Mouse (Mus musculus) ES-E14 (cell line): ENCODE data around the gene Gpr31b. TPM values are rescaled to one million over a fixed set of nuclear protein-coding genes. Genes with fewer than 3 reads are reported as not detected.
"Not testable (repeated sequence)": the region's sequence is repeated elsewhere in the genome, so short reads cannot be mapped to it uniquely, and the experiment has no call there.

Experiments
- DNase-seq: peaks from one replicate; pipeline ENCODE4 v3.0.0-alpha.2; 2013; ENCODE audit warnings: low read depth, low spot score
- H3K27ac ChIP-seq: 2 replicates; pipeline ENCODE4 v1.5.1; 2012; ENCODE audit warnings: low read depth, mild to moderate bottlenecking, low read length, moderate library complexity, mixed read lengths; ENCODE audit not compliant: poor library complexity, insufficient read depth, severe bottlenecking
- H3K36me3 ChIP-seq: 2 replicates; pipeline ENCODE4 v1.6.1; 2012; ENCODE audit warnings: mild to moderate bottlenecking, low read length, moderate library complexity, mixed read lengths; ENCODE audit not compliant: control insufficient read depth, poor library complexity, insufficient read depth, severe bottlenecking
- H3K4me1 ChIP-seq, 2 experiments: fragments of 150-350 bp in 1 of 2; sonication (generic) in 1 of 2; 2 replicates each; pipeline ENCODE4 v1.6.1; 2012; ENCODE audit warnings: low read length in 2 of 2, mild to moderate bottlenecking in 1 of 2, mixed read lengths in 1 of 2; ENCODE audit not compliant: control insufficient read depth in 2 of 2, insufficient read depth in 2 of 2, poor library complexity in 1 of 2
- H3K4me3 ChIP-seq, 2 experiments: fragments of 150-350 bp in 1 of 2; sonication (generic) in 1 of 2; 2 replicates each; pipeline ENCODE4 v1.5.1; 2012; ENCODE audit warnings: low read length in 2 of 2, low read depth in 1 of 2, mild to moderate bottlenecking in 1 of 2, mixed read lengths in 1 of 2; ENCODE audit not compliant: insufficient read depth in 1 of 2, poor library complexity in 1 of 2, severe bottlenecking in 1 of 2
- H3K9ac ChIP-seq: 2 replicates; pipeline ENCODE4 v1.6.1; 2012; ENCODE audit warnings: low read depth, mild to moderate bottlenecking, low read length, mixed read lengths; ENCODE audit not compliant: poor library complexity, insufficient read depth, severe bottlenecking
- H3K9me3 ChIP-seq: fragments of 150-350 bp; sonication (generic); 2 replicates; pipeline ENCODE4 v1.6.1; 2012; ENCODE audit warnings: low read depth, mild to moderate bottlenecking, low read length; ENCODE audit not compliant: control insufficient read depth, insufficient read depth
- CHD2 ChIP-seq: IDR thresholded peaks from 2 replicates; pipeline ENCODE4 v1.6.1; 2014; ENCODE audit warnings: mild to moderate bottlenecking, low read depth, low read length, inconsistent platforms
- HCFC1 ChIP-seq: IDR thresholded peaks from 2 replicates; pipeline ENCODE4 v1.6.1; 2012; ENCODE audit warnings: low read length, inconsistent platforms, borderline replicate concordance; ENCODE audit not compliant: insufficient read depth
- MAFK ChIP-seq: IDR thresholded peaks from 2 replicates; pipeline ENCODE4 v1.6.1; 2014; ENCODE audit warnings: mild to moderate bottlenecking, low read depth, low read length, inconsistent platforms; ENCODE audit not compliant: insufficient read depth
- ZC3H11A ChIP-seq: IDR thresholded peaks from 2 replicates; pipeline ENCODE4 v1.6.1; 2012; ENCODE audit warnings: low read depth, mild to moderate bottlenecking, inconsistent platforms, low read length, borderline replicate concordance
- ZNF384 ChIP-seq: IDR thresholded peaks from 2 replicates; pipeline ENCODE4 v1.6.1; 2012; ENCODE audit warnings: low read depth, low read length, inconsistent platforms
- in situ Hi-C, 2 experiments: fragments of 600-800 bp; cut with MboI; formaldehyde crosslinking; loops; one replicate each; pipeline ENCODE4 v1.15.1; 2025; ENCODE audit warnings: low sequenced_read_pairs in 2 of 2, inconsistent platforms in 1 of 2; ENCODE audit not compliant: unreplicated experiment in 2 of 2
- total RNA-seq: library from RNA; depleted of rRNA; stranded (reverse); fragments of 300-350 nt; gene quantifications from 2 replicates; pipeline ENCODE4 v1.2.3, GENCODE M21; 2012; rRNA removed

Gene Gpr31b
- total RNA-seq, 1 experiment, result not detected

DNA sequence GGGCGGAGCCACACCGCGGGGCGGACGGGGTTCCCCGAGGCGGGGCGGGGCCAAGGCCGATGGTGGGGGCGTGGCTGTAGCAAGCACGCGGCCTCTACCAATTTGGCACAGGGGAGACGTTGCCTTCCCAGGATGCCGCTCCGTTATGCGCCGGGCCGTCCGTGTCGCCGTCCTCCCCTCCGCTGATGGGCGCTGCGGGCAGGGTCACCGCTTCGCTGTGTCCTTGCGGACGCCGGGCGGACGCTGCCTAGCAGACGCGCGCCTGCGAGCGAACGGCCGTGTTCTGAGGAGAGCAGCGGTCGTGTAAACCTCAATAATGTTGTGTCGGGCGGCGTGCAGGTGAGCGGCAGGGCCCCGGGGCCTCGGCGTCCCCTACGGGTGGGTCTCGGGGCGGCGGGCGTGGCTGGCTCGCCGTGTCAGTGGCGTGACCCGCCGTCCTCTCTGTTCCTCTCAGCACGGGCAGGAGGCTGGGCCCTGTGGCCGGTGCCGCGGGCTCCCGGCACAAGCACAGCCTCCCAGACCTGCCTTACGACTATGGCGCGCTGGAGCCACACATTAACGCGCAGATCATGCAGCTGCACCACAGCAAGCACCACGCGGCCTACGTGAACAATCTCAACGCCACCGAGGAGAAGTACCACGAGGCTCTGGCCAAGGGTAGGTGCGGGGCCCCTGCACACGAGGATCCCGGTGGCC, 44.2 kb downstream of the Gpr31b start:
- peaks cover 7% of the 10 kb centered on the region for H3K36me3 ChIP-seq
- H3K4me1 ChIP-seq, result peaks cover 3 to 5% of the 10 kb centered on the region in 2 experiments; a peak in 2 of 4 replicates
- no peaks in the 10 kb centered on the region for H3K9me3 ChIP-seq
- peak overlapping the region; percentile 70 to 83 for H3K4me3 ChIP-seq
- no peak for TF ChIP-seq MAFK
- TF ChIP-seq HCFC1, result peak; percentile 68; the same call in 1 of the 2 replicates
- no peak for TF ChIP-seq CHD2
- no peak for TF ChIP-seq ZNF384
- peak overlapping the region; percentile 10 for H3K27ac ChIP-seq
- peak overlapping the region; percentile 77 for H3K9ac ChIP-seq
- in situ Hi-C loops, result no loop called here
- DNase-seq, result peak; percentile 90

DNA sequence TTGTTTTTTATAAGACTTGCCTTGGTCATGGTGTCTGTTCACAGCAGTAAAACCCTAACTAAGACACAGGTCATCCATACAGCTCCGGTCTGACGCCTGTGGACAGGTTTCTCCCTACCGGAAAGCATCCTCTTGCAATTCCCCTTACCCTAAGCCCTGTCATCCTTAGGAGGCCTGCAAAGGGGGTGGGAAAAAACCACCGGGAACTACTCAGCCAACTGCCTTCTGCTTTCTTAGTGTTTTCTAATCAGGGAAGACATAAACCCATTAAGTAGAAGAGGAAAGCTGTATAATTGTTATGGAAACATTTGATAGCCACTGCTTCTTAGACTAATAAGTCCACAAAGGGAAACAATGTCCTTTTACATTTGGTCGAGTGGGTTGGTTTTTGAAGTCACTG, 45.1 kb downstream of the Gpr31b start:
- TF ChIP-seq HCFC1, result no peak
- no peak for TF ChIP-seq ZNF384
- no peak for TF ChIP-seq MAFK
- TF ChIP-seq ZC3H11A, result no peak
- no peak for TF ChIP-seq CHD2
- in situ Hi-C loops, result no loop called here
- Histone ChIP-seq H3K9ac (peak overlapping the region; percentile 19; the same call in 1 of the 2 replicates), H3K9me3 (no peaks in the 10 kb centered on the region), H3K36me3 (peaks cover 3% of the 10 kb centered on the region), H3K27ac (peak overlapping the region; percentile 30; the same call in 1 of the 2 replicates), H3K4me1 (peaks cover 3 to 5% of the 10 kb centered on the region in 2 experiments; a peak in 2 of 4 replicates), H3K4me3 (peak overlapping the region; percentile 56)
- no peak for DNase-seq

DNA sequence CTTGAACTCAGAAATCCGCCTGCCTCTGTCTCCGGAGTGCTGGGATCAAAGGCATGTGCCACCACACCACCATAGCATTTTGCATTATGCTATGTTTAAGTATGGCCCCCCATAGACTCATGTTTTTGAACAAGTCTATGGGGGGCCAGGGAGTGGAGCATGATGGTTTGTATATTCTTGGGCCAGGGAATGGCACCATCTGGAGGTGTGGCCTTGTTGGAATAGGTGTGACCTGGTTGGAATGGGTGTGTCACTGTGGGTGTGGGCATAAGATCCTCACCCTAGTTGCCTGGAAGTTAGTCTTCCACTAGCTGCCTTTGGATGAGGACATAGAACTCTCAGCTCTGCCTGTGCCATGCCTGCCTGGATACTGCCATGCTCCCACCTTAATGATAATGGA, 45.5 kb downstream of the Gpr31b start, which contains the start of gene Sod2:
TSS of gene Sod2 (plus strand) at position 301 of the 400 bp plus-strand sequence.
- in situ Hi-C loops, DNase-seq, H3K36me3 ChIP-seq, H3K9me3 ChIP-seq, H3K4me1 ChIP-seq: not testable (repeated sequence)
- H3K27ac ChIP-seq, result peak within 1 kb of the TSS; percentile 30; the same call in 1 of the 2 replicates
- H3K9ac ChIP-seq, result peak within 1 kb of the TSS; percentile 19; the same call in 1 of the 2 replicates
- peak within 1 kb of the TSS; percentile 70 to 83 for H3K4me3 ChIP-seq

DNA sequence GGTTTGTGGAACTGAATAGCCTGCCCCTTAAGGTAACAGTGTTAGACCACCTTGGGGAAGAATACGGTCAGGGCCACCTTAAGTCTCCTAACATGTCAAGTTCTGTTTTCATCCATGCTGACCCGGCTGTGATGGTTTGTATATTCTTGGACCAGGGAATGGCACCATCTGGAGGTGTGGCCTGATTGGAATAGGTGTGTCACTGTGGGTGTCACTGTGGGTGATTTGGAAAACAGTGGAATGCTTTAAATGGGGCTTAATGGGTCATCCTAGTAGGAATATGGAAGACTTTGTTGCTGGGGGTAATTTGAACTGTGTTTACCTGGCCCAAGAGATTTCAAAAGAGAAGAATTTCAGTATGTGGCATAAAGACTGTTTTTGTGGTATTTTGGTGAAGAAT, 47.7 kb downstream of the Gpr31b start:
- H3K4me3 ChIP-seq, DNase-seq, H3K36me3 ChIP-seq, H3K9ac ChIP-seq, in situ Hi-C loops, H3K27ac ChIP-seq, H3K9me3 ChIP-seq: not testable (repeated sequence)
- H3K4me1 ChIP-seq, result peaks cover 6 to 13% of the 10 kb centered on the region in 2 experiments; a peak in 3 of 4 replicates

DNA sequence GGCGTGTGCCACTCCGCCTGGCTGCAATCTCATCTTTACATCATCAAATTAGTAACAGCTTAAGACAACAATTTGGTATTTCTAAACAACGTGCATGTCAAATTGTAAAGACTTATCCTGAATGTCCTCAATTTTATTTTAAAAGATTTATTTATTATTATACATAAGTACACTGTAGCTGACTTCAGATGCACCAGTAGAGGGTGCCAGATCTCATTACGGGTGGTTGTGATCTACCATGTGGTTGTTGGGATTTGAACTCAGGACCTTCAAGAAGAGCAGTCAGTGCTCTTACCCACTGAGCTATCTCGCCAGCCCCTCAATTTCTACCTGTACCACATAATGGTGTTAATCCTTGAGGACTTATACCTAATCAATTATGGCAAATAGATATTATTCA, 49.9 kb downstream of the Gpr31b start:
- H3K9ac ChIP-seq, DNase-seq, H3K4me3 ChIP-seq, H3K9me3 ChIP-seq, H3K27ac ChIP-seq, H3K36me3 ChIP-seq, in situ Hi-C loops: not testable (repeated sequence)
- H3K4me1 ChIP-seq, result peaks cover 14 to 21% of the 10 kb centered on the region in 2 experiments

Other genes starting within 250 kb of the Gpr31b start
- gene Mas1, start 184.2 kb downstream of the Gpr31b start, total RNA-seq, result not detected in 2 replicates
- not detected in 2 replicates for gene Mrgprh, start 176.3 kb downstream of the Gpr31b start, total RNA-seq
- gene Pnldc1, start 142.1 kb downstream of the Gpr31b start, total RNA-seq, result 18.7 and 35.5 TPM in 2 replicates
- gene Tcp1, start 136.6 kb downstream of the Gpr31b start, total RNA-seq, result 414 and 519 TPM in 2 replicates
- gene Mrpl18, start 136.0 kb downstream of the Gpr31b start, total RNA-seq, result 119 and 147 TPM in 2 replicates
- gene Acat3, start 111.7 kb downstream of the Gpr31b start, total RNA-seq, result 6.4 and 9.1 TPM in 2 replicates
- 44.0 and 57.3 TPM in 2 replicates for gene Acat2, start 91.5 kb downstream of the Gpr31b start, total RNA-seq
- 83.8 and 85.6 TPM in 2 replicates for gene Wtap, start 58.1 kb downstream of the Gpr31b start, total RNA-seq
- 161 and 199 TPM in 2 replicates for gene Sod2, start 45.5 kb downstream of the Gpr31b start, total RNA-seq
- 0.31 and 0.79 TPM in 2 replicates for gene Tcp10b, start 8.8 kb upstream of the Gpr31b start, total RNA-seq
- gene Unc93a, start 79.5 kb upstream of the Gpr31b start, total RNA-seq, result 0.11 and 0.13 TPM in 2 replicates
- not detected in 2 replicates for gene Smok2a, start 168.9 kb upstream of the Gpr31b start, total RNA-seq
- gene Smok2b, start 178.0 kb upstream of the Gpr31b start, total RNA-seq, result not detected in 2 replicates